Mouse (Mus musculus): ENCODE data around the gene Fubp1. TPM values are rescaled to one million over a fixed set of nuclear protein-coding genes. Genes with fewer than 3 reads are reported as not detected.

Fubp1 gene
- polyA plus RNA-seq, 1 experiment from 2014 or later = 232 TPM

Other genes with a start within 250 kb of the Fubp1 start
- 7.8 and 12.3 TPM in 2 replicates for gene Gipc2, start 44.2 kb upstream of the Fubp1 start, polyA plus RNA-seq (2015; fragmentation: Nextera tagmentation; extraction: Ambion mirVana)
- 40.0 and 41.0 TPM in 2 replicates for gene Dnajb4, start 120 bp upstream of the Fubp1 start, polyA plus RNA-seq (2015; fragmentation: Nextera tagmentation; extraction: Ambion mirVana)
- gene Nexn, start 55.9 kb downstream of the Fubp1 start, polyA plus RNA-seq (2015; fragmentation: Nextera tagmentation; extraction: Ambion mirVana) = 0.88 and 2.2 TPM in 2 replicates
- 19.1 and 21.7 TPM in 2 replicates for gene Miga1, start 130.0 kb downstream of the Fubp1 start, polyA plus RNA-seq (2015; fragmentation: Nextera tagmentation; extraction: Ambion mirVana)
- 89.2 and 92.8 TPM in 2 replicates for gene Usp33, start 136.1 kb downstream of the Fubp1 start, polyA plus RNA-seq (2015; fragmentation: Nextera tagmentation; extraction: Ambion mirVana)
- 31.3 and 32.9 TPM in 2 replicates for gene Zzz3, start 185.1 kb downstream of the Fubp1 start, polyA plus RNA-seq (2015; fragmentation: Nextera tagmentation; extraction: Ambion mirVana)